Mouse (Mus musculus) retina, postnatal 7 days (tissue): Measurements from ENCODE around the gene Naa20.
A peak's percentile ranks its signal among the peaks of the same experiment; 100 is the strongest.

Experiments
- DNase-seq: peaks from one replicate; pipeline ENCODE4 v3.0.0-alpha.2; 2012; ENCODE audit warnings: low read depth, low spot score

Naa20 gene

DNA sequence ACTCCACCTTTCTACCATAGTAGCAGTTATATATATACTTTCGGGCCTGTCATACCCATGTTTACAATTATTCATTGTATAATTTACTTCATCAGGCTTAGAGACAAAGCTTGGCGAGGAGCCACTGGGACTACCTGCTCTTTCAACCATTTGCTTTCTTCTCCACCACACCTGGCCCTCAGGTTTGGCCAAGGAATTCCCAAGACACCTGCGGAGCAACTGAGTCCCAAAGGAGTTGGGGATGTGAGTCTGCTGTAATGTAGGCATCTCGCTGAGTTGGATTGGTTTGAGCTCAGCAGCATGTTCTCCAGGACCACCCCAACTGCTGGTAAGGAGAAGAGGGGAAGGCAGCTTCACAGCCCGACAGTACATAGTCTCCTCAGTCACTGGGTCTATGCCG is at the start of gene Naa20:
Naa20 (plus strand) TSS at position 239 of the 400 bp plus-strand sequence.
- no peak for DNase-seq

GRCm38 (mm10) chr2:145855831-145856230 is 46.1 kb upstream of the Naa20 start:
- DNase-seq = no peak

GRCm38 (mm10) chr2:145857864-145858263 is 44.0 kb upstream of the Naa20 start:
- no peak for DNase-seq

DNA sequence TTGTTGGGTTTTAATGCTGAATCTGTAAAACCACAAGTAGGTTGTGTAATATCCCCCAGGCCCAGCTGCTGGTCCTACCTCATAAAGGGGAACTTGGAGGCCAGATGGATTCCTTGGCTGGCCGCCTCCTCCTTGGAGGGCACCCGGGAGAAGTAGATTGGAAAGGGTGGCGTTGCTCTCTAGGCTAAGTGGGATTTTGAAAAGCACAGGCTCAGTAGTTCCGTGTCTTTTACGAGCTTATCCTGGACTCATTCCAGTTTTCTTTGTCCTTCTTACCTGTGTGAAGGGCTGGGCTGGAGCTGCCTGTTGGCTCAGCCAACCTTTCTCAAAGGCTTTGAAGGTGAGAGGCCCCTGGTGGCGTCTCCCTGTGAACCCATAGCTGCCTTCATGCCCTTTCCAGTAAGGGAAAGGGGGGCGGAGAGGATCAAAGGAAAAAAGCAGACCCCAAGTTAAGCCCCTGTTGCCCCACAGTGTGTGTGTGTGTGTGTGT is 42.4 kb upstream of the Naa20 start:
- no peak for DNase-seq

DNA sequence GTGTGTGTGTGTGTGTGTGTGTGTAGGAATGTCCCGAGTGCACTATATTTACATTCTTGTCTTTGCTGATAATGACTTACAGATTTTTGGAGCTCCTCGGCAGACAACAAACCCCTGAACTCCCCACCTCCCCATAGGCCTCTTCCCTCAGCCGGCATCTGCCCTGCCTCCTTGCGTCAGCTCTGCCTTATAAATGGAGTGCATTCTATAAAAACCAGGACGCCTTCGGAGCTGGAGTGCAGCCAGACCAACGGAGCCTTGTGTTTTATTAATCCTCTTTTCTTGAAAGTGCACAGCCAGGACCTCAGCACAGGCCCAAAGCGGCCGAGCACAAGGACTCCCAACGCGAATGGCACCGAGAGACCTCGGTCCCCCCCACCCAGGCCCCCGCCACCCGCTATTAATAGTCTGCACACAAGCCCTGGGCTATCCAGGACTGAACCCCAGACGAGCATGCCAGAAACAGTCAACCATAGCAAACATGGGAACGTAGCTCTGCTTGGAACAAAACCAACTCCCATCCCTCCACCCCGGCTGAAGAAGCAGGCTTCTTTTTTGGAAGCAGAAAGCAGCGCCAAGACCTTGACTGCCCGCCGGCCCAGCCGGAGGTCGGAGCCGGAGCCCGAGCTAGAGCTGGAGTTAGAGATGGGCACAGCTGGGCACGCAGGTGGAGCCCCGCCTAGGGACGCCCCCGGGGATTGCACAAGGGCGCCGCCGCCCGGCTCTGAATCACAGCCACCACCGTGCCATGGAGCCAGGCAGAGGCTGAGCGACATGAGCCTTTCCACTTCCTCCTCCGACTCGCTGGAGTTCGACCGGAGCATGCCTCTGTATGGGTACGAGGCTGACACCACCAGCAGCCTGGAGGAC is 41.7 kb upstream of the Naa20 start:
- DNase-seq = peak; percentile 40

- DNase-seq = no peak
Observed at GRCm38 (mm10) chr2:145861193-145862123, 40.4 kb upstream of the Naa20 start.

- DNase-seq = no peak
Observed at GRCm38 (mm10) chr2:145862206-145862817, 39.6 kb upstream of the Naa20 start.

GRCm38 (mm10) chr2:145865344-145865743 is 36.6 kb upstream of the Naa20 start:
- DNase-seq = no peak

- no peak for DNase-seq
Observed at GRCm38 (mm10) chr2:145866238-145866637, 35.7 kb upstream of the Naa20 start.

DNA sequence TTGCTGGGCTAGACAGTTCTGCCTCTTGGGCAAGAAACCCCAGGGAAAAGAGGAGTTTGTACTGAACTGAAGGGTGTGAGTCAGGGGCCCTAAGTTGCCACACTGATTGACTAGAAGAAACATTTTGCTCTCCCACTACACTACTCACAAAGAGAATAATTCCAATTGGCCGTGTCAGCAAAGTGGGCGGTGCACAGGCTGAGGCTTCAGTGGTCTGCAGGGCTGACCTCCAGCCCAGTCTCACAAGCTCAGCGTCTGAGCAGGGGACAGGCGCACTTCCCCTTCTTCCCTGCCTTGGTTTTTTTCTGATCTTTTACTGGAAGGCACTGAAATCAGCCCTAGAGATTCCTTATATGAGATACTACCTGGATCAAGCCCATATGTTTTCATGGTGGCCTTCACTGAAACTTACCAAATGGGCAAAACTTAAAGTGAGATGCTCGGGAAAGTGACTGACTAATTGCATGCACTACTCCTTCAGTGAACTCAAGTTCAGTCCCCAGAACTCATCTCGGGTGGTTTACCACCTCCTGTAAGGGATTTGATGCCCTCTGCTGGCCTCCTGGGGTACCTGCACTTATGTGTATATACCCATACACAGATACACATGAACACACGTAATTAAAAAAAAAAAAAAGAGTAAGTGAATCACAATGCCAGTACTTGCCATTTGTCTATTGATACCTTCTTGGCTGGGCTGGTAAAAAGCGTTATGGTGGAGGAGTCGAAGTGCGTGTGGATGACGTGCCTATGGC is 35.0 kb upstream of the Naa20 start:
- DNase-seq = no peak

- DNase-seq = no peak
Observed at GRCm38 (mm10) chr2:145871308-145871707, 30.6 kb upstream of the Naa20 start.

DNA sequence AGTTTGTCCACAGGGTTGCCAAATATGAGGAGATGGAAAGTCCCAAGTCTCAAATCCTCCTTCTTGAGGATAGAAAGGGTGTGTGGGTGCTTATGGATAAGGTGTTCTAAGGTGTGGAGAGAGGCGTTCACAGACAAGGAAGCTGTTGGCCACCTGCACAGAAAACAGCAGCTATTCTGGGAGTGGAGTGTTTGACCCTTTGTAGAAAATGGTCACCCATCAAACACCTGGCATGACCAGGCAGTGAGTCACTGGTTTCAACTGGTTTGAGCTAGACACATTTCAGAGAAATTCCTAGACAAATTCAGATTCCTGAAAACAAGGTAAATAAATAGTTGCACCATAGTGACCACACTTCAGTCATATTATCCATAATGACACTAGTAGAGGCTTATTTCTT is 29.8 kb upstream of the Naa20 start:
- no peak for DNase-seq

- no peak for DNase-seq
Observed at GRCm38 (mm10) chr2:145873953-145874352, 27.9 kb upstream of the Naa20 start.

- DNase-seq = no peak
Observed at GRCm38 (mm10) chr2:145874879-145875482, 26.9 kb upstream of the Naa20 start.

DNA sequence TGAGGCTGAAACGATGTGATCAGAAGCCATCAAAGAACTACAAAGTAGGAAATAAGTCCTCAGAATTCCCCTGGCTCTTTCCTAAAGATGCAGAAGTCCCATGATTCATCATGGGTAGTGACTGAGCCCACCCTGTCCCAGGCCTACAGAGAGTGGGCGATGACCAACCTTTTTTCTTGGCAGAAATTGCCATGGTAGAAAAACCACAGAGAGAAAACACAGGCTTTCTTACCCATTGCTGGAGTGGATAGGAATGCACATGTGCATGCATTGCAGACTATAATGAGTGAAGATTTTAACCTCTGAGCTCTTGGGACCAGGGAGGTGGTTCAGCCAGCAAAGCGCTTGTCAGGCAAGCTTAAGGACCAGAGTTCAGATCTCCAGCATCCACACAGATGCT is 24.7 kb upstream of the Naa20 start:
- DNase-seq = no peak

DNA sequence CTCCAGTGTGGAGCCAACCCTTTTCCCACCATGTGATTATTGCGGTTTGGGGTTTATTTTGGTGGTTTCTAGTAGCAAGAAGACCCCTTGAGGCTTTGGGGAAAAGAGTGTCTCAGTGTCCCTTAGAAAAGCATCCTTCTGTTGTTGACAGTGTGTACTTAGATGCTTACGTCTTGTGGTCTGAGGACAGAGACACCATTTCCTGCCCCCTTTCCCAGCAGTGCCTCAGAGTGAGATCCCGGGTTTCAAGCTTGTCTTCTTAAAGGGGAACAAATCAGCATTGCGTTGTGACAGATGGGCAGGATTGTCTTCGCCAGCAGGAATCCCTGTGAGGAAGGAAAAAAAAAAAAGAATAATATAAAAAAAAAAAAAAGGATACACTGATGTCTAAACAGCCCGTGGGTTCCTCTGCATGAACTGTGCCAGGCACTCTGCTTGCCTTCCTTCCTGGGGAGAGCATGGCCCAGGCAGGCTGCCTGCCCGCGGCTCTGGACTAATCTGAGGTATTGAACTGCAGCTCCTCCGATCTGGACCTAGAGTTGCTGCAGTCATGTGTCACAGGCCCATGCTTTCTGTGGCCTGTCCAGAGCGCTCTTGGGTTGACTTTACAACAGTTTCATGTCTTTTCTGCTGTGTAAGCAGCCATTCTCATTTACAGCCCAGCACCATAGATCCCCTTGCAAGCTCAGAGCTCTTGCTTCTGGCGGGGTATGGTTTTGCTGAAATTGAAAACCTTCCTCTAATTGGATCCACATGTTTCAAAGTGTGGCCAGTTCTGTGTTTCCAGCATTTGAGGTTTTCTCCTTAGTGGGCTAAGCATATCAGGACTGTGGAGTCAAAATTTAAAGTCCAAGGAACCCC is 20.8 kb upstream of the Naa20 start:
- no peak for DNase-seq

DNA sequence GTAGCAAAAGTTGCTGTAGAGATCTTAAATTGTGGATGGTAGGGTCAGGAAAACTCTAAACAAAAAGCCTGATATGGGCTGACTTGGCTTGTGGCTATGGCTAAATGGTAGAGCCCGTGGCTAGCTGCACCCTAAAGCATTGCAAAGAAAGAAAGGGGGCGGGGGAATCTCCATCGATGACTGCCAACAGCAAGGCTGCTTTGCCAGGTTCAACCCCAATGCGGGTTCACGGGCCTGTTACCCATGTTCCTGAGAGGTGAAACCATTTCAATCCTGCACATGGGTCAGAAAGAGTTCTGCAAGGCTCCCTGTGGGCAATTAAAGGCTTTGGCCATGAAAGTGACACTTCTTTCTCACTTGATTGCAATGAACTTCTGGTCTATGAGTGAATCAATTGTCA is 20.0 kb upstream of the Naa20 start:
- no peak for DNase-seq

DNA sequence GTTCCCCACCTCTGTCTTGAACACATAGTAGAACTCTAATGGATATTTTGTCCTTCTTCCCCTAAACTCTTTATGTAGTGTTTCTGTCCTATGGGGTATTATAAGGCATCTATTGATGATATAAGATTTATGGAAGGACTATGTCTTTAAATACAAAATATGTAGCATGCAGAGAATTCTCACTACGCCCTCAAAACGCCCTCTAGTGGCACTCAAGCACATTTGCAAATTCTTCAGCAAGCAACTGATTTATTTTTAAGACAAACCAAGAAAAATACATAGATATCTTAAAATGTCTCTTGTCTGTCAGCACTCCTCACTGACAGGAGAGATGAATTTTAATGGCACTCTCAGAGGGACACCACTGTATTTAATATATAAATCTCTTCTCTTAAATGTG is 19.5 kb upstream of the Naa20 start:
- no peak for DNase-seq

DNA sequence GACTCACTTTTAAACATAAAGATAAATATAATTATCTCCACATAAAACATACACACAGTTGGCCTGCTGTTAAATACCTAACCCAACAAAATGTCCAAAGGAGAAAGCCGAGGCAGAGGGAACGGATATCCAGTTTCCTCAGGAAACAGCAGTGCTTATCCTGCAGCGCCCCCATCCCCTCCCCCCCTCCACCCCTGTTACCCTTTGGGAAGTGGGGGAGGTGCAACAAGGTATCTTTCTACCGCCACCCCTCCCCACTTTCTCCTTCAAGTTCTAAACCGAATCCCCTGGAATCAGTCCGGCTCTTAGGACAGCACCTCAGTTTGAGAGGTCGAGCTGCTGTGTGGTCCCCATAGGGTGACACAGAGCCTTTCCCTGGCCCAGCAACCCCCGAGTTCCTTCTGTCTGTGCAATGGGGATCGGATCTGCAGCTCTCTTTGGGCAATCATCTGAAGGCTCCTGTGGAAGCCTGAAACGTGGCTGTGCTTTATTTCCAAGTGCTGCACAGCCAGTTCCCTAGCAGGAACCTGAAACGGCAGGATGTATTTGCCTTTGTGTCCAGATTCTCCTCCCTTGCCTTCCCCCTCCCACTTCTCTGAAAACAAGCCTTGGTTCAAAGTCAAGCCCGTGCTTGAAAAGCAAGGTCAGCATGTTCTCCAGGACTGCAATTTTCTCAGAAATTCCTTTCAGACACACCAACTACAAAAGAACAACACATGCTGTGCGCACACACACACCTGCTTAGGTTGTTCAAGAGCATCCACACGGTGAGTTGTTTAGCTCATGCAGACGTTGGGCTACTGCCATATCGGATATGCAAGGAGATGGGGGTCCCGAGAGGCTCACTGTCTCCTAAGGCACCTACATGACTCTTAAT is 17.6 kb upstream of the Naa20 start:
- DNase-seq = no peak
